Mouse (Mus musculus) ovary, adult 18-20 months (tissue): ENCODE results near the gene Mtnr1b.

Source experiments
- DNase-seq: peaks from one replicate; pipeline ENCODE4 v3.0.0; 2022; ENCODE audit warnings: low spot score, mixed read lengths

Mtnr1b gene

DNA sequence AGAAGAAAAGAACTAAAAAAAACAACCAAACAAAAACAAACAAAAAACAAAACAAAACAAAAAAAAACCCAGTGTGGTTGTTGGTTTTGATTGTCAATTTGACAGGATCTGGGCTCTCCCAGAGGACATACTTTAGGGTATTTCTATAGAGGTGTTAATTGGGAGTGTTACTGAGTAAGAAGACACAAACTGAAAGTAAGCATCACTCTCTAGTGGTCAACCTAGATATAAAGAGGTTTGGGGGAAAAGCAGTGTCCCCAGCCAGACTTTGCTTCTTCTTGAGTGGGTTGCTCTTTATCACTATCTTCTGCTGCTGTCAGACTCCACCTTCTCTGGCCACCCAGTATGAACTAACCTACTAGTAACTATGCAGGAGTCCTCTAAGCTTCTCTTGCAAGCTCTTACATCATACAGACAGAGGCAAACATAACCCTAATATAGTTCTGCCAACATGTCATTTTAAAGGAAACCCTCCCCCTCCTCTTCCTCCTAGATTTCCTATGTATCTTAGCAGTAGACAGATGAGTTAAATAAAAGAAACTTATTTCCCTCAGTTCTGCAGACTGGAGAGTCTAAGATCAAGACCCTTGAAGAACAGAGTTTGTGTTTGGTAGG lies 71.8 kb downstream of the Mtnr1b start:
- DNase-seq = no peak

DNA sequence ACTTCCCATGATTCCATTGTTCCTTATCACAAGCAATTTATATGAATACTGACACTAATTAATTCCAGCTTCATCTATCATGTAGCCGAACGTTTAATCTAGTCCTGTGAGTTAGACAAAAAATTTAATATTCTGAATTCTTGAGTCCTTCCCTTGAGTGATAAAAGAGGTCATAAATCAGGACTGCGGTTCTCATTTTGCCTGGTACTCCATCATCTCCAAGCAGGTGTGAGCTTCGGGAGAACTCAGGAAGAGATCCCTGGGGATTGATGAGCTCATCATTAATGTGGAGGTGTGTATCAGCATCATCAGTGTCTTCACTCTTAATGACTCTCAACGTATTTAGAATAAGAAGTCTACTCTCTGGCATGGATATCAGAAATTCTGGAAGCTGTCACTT lies 74.0 kb downstream of the Mtnr1b start:
- no peak for DNase-seq

DNA sequence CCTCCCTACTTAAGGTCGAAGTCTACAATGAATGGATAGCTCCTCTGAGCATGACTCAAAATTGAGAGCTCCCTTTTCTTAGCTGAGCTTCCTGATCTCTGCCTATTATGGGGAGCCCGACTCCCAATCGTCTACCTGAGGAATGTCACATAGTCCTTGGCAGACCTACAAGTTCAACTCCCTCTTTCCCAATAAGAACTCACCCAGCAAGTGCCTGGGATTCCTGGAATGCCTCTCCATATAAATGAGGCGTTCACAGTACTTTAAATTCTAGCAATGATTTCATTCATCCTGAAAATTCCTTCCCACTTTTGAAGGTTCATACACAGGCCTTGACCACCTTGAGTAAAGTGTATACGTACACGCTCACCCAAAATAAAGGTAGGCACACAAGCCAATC lies 79.9 kb downstream of the Mtnr1b start:
- no peak for DNase-seq

DNA sequence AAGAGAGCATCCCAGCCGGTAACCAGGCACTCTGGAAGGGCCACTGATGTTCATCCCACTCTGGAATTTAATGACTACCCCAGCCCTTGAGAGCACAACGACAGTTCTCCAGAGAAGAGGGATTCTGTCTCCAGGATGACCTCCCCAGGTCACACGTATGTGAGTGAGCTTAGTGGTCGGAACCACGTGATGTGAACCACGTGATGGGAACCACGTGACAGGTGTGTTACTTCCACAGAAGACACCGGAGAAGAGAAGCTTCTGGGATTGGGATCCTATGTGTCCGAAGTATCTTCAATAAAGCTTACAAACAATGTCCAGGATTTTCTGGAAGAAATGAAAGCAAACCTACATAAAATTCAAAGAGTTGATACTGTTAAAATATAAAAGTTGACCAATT lies 82.3 kb downstream of the Mtnr1b start:
- no peak for DNase-seq

DNA sequence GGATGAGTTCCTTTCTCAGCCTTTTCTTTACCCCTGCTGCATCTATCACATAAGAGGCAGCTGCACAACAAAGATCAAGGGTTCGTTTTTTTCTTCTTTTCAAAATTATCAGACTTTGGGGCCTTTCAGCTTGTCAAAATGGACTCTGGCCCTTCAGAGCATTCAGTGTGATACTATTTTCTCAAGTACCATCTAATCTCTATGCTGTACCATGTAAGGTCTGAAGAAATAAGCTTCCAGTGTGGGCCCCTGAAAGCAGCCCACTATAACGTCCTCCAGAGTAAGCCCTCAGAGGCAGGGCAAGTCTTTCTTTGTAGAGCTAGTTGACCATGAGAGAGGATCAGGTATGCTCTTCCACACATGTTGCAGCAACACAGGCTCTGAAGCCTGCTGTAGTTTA lies 87.7 kb downstream of the Mtnr1b start:
- DNase-seq = no peak

DNA sequence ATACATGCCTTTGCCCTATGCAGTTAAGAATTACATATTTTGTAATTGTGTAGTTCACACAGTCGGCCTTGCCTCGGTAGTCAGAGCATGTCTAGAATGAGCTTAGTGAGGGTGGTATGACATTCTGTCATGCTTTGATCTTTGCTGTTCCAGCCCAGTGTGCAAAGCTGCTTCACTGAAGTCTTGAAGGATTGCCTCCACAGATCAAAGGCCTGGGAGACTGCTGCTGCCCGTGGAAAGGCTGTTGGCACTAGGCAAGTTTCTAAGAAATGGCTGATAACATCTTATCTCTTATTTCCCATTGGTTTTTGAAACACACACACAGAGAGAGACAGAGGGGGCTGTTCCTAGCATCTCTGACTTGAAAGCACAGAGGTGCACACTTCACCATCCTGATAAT lies 88.2 kb downstream of the Mtnr1b start:
- DNase-seq = no peak

DNA sequence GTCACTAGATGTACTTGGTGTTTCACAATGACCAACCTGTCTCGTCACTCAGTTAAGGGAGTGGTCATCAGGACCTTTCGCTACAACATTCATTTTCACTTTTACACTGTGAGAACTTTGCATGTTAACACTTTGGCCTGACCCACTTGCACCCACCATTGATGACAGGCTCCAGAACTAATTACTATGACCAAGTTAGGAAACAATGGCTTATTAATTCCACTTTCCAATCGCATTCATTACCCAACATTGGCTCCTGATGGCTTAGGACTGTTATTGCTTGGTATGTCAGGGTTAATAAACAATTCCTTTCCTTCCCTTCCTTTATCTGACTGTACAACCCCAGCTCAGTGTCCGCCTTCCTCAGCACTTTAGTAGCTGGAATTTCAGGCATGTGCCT lies 92.4 kb downstream of the Mtnr1b start:
- no peak for DNase-seq

DNA sequence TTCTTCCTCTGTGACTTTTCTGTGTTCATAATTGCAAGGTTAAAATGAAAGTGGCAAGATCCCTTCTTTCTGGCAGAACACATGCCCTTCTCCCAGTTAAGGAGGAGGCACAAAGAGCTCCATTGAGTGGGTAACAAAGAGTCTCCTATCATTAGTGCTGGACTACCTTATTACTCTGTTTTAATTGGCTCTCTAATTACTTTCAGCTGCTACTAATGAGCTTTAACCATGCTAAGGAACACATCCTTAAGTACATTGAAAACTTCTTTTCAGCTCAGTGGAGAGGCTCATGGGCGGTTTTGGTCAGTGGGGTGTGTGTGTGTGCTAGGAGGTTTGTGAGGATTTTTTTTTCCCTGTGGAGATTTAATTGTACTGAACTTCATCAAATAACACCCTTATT lies 99.4 kb downstream of the Mtnr1b start:
- no peak for DNase-seq
